Mouse (Mus musculus): Measurements from ENCODE around the gene Slc15a1.

DNA sequence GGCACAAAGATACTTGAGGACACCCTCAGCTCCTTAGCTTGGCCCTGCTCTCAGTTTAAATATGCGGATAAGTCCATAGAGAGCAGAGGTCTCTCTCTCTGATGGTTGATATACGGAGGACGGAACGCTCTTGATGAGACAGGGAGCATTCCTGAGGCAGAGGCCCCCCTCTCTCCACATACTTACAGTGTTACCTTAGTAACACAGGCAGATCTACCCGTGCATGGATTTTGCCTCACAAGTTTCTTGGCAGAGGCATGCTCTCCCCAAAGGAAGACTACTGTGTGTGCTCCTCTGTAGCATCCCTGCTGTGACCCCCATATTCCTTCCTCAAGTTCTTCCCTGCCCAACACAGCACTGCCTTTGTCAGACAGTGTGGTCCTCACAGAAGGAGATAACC is 42.3 kb downstream of the Slc15a1 start:
- TF ChIP-seq CTCF (IDR thresholded peaks at IDR 0.05; ENCODE audit: borderline replicate concordance, extremely low read depth, insufficient read depth, insufficient read length) (no peak), POLR2A (IDR thresholded peaks at IDR 0.05; ENCODE audit: borderline replicate concordance, extremely low read depth, insufficient read depth, insufficient read length, poor library complexity, severe bottlenecking) (no peak)

Data from brain, embryonic 14.5 days (tissue).